Mouse (Mus musculus) C2C12 (cell line): Measurements from ENCODE around the gene Galnt7. TPM values are rescaled to one million over a fixed set of nuclear protein-coding genes. Genes with fewer than 3 reads are reported as not detected.

Source experiments
- H3K27me3 ChIP-seq: one replicate; pipeline ENCODE4 v1.6.1; 2011; ENCODE audit not compliant: control insufficient read depth, insufficient read depth, insufficient read length
- H3K36me3 ChIP-seq: one replicate; pipeline ENCODE4 v1.6.1; 2011; ENCODE audit not compliant: control insufficient read depth, insufficient read depth
- H3K4me3 ChIP-seq: one replicate; pipeline ENCODE4 v1.5.1; 2011; ENCODE audit warnings: mild to moderate bottlenecking, control low read depth; ENCODE audit not compliant: poor library complexity, insufficient read depth, severe bottlenecking
- H3K79me2 ChIP-seq: one replicate; pipeline ENCODE4 v1.6.1; 2011; ENCODE audit not compliant: control insufficient read depth, insufficient read depth
- H3K79me3 ChIP-seq: one replicate; pipeline ENCODE4 v1.6.1; 2011; ENCODE audit warnings: low read depth, control low read depth
- H3ac ChIP-seq: one replicate; pipeline ENCODE3; 2011; ENCODE audit warnings: low read depth; ENCODE audit not compliant: control insufficient read depth, insufficient read length
- CEBPB ChIP-seq: IDR thresholded peaks from one replicate; pipeline ENCODE4 v1.6.1; 2011; ENCODE audit warnings: low read depth, mild to moderate bottlenecking, control low read depth, moderate library complexity
- CTCF ChIP-seq: IDR thresholded peaks from one replicate; pipeline ENCODE4 v1.5.1; 2011; ENCODE audit not compliant: control insufficient read depth, insufficient read depth, insufficient read length
- FOSL1 ChIP-seq: IDR thresholded peaks from one replicate; pipeline ENCODE4 v1.8.0; 2011; ENCODE audit warnings: mild to moderate bottlenecking, low read length; ENCODE audit not compliant: poor library complexity, insufficient read depth, severe bottlenecking
- MAX ChIP-seq: IDR thresholded peaks from one replicate; pipeline ENCODE4 v1.6.1; 2011; ENCODE audit warnings: mild to moderate bottlenecking, control low read depth
- MYOD1 ChIP-seq: IDR thresholded peaks from one replicate; pipeline ENCODE4 v1.6.1; 2011; ENCODE audit warnings: low read depth; ENCODE audit not compliant: control insufficient read depth, insufficient read length
- MYOG ChIP-seq: IDR thresholded peaks from one replicate; pipeline ENCODE4 v1.6.1; 2011; ENCODE audit not compliant: control insufficient read depth, insufficient read length; ENCODE audit errors: extremely low read depth
- USF1 ChIP-seq: IDR thresholded peaks from one replicate; pipeline ENCODE4 v1.6.1; 2011; ENCODE audit warnings: low read depth, mild to moderate bottlenecking, control low read depth, moderate library complexity
- polyA plus RNA-seq: library from polyadenylated mRNA; unstranded; fragments of >200 nt; fragmentation: generic; extraction: Trizol; gene quantifications from one replicate; pipeline ENCODE4 v1.2.1, GENCODE M21; 2012; ENCODE audit warnings: missing spikeins

The Galnt7 gene
- polyA plus RNA-seq, 1 experiment = 5.9 TPM

DNA sequence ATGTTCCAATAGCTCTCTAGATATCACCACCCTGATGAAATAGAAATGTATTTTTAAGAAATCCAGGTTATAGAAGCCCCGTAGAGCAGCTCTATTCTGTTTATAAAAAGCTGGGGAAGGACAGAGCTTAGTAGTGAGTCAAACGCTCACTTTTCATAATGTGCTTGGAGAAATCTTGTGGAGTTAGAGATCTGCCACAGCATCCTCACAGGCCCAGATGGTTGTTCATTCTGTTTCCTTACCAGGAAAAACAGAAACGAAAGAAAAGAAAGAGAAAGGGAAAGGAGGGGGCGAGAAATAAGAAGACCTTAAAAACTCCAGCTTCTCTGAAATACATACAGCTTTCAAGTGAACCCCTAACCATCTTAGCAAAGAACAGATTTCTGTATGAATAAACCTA lies 28.9 kb downstream of the Galnt7 start:
- peaks cover 3% of the 10 kb centered on the region for H3K36me3 ChIP-seq
- H3K27me3 ChIP-seq = no peaks in the 10 kb centered on the region
- no peak overlapping the region for H3K4me3 ChIP-seq
- H3K79me3 ChIP-seq = peaks cover 5% of the 10 kb centered on the region
- no peak for TF ChIP-seq CEBPB
- no peak for TF ChIP-seq MYOD1
- no peak for TF ChIP-seq USF1
- TF ChIP-seq MAX = no peak
- no peak for TF ChIP-seq MYOG
- no peak for TF ChIP-seq CTCF
- no peak for TF ChIP-seq FOSL1
- H3ac ChIP-seq = no peak overlapping the region
- peaks cover 44% of the 10 kb centered on the region for H3K79me2 ChIP-seq

DNA sequence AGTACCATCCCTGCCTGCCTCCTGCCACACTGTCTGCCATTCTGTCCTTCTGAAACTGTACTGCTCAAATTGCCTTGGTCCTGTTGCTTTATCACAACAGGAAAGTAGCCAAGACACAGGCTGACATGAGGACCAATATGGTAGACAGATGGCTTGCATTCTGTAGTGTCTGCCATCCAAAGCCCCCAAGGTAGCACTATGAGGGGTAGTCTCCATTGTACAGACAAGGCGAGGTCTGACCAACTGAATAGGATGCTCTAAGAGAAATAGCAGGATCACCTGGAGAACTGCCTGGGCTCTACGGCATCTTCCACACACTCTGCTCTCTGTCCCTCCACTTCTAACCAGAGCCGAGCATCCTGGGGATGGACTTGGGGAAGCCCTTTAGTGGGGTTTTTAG lies 29.8 kb downstream of the Galnt7 start:
- H3K79me2 ChIP-seq = peaks cover 44% of the 10 kb centered on the region
- no peak overlapping the region for H3ac ChIP-seq
- TF ChIP-seq FOSL1 (no peak), CTCF (no peak), MYOG (no peak), CEBPB (no peak), MAX (no peak), USF1 (no peak)
- peaks cover 5% of the 10 kb centered on the region for H3K79me3 ChIP-seq
- no peaks in the 10 kb centered on the region for H3K27me3 ChIP-seq
- peaks cover 3% of the 10 kb centered on the region for H3K36me3 ChIP-seq
- no peak overlapping the region for H3K4me3 ChIP-seq

DNA sequence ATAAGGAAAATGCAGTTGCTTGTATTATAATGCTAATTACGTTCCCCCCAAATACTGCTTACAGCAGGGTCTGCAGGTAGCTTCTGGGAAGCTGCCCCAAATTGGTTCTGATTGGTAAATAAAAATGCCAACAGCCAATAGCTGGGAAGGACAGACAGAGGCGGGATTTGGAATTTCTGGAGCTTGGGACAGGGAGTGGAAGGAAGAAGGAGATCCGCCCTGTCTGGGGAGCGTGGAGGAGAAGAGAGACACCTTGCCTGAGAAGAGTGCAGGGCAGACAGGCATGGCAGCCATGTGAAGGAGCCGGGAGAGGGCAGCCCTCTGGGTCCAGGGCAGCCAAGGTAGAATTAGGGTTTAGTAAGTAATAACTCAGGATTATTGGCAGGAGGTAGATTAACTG lies 35.9 kb downstream of the Galnt7 start:
- Histone ChIP-seq H3K4me3 (no peak overlapping the region), H3K79me3 (peaks cover 3% of the 10 kb centered on the region), H3K79me2 (peaks cover 5% of the 10 kb centered on the region), H3K36me3 (no peaks in the 10 kb centered on the region), H3ac (no peak overlapping the region), H3K27me3 (no peaks in the 10 kb centered on the region)
- TF ChIP-seq CEBPB = no peak
- TF ChIP-seq MYOD1 = no peak
- no peak for TF ChIP-seq MAX
- no peak for TF ChIP-seq FOSL1
- TF ChIP-seq CTCF = no peak
- TF ChIP-seq MYOG = no peak
- TF ChIP-seq USF1 = no peak

DNA sequence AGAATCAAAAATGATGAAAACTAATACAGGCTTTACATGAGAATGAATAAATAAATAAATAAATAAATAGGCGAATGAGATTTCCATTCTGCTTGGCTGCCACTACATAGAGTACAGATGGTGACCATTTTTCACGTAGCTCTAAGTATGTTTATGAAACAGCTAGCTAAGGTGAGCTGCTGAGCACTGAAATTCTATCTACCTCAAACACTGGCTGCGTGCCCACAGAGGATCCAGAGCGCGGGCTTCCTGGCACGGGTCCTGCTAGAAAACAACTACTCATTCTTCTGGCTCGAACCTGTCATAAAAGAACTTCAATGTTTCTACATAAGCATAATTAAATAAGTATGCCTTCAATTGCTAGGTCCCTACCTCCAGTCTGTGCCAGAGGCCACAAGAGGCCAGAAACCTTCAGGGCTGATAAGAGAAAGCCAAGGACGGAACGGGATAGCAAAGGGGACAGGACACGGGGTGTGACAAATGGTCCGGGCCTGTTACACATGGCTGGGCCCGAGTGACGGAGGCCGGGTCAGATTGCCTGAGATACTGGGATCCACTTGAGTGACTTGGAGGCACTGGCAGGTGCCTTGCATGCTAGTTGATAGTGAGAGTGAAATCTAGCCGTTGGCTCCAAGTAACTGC lies 37.7 kb downstream of the Galnt7 start:
- peaks cover 8% of the 10 kb centered on the region for H3K79me3 ChIP-seq
- H3K4me3 ChIP-seq = no peak overlapping the region
- TF ChIP-seq MYOD1 (no peak), CTCF (no peak), FOSL1 (no peak), USF1 (no peak), MYOG (no peak), MAX (no peak)

DNA sequence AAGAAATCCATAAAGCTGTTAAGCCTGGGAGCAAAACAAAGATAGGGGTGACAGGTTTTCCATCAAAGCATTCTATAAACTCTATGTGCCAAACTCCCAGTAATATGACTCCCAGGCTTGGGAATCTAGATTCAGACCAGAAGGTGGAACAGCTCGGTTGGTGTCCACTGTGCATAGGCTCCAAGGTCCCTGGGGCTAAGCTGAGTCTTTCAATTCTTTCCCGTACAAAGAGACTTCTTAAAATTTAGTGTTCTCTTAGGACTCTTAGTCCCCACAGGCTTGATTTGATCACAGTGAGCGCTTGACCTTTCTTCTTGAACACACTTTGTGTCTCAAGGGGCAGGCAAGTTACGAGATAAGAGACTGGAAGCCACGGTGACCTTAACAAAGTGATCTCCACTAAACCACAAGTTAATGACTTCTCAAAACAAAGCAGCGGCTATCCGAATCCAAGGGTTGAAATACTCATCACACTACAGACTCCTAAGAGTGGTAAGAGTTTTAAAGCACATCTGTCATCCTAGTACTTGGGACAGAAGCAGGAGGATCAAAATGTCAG lies 41.3 kb downstream of the Galnt7 start:
- Histone ChIP-seq H3K79me2 (peaks cover 25% of the 10 kb centered on the region), H3K4me3 (no peak overlapping the region), H3K36me3 (no peaks in the 10 kb centered on the region), H3K79me3 (peaks cover 13% of the 10 kb centered on the region), H3ac (no peak overlapping the region), H3K27me3 (no peaks in the 10 kb centered on the region)
- TF ChIP-seq CEBPB = no peak

More for the DNA sequence above, 37.7 kb downstream of the Galnt7 start:
- Histone ChIP-seq H3K79me2 (peaks cover 11% of the 10 kb centered on the region), H3K36me3 (no peaks in the 10 kb centered on the region), H3K27me3 (no peaks in the 10 kb centered on the region), H3ac (no peak overlapping the region)

DNA sequence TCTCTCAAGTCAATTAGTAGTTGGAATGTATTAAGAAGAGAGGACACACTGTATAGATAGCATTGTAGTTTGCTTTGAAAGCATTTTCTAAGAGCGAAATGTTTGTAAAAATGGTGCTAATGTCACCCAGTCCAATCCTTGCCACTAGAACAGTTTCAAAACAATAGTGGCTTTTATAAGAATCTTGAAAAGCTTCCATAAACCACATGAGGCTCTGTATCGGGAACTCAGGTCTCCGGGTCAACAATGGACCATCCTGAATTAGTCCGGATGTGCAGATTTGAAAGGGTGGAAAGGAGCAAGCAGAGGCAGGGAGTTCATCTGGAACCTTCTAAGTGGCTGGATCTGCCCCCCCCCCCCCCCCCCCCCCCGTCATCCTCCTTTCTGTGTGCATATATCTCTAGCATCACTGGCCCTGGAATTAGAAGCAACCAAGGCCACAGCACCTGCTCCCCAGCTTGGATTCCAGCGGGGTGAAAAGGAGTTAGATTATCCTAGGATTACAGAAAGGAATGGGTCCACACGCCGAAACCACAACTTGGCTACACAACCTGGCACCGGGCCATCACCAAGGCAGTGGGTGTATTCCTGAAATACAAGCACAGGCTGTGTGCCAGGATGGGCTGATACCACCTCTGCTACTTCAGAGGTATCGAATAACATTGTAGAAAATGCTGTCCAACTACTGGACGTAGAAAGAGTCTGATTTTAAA lies 42.0 kb downstream of the Galnt7 start:
- peaks cover 29% of the 10 kb centered on the region for H3K79me2 ChIP-seq
- no peak overlapping the region for H3ac ChIP-seq
- no peak overlapping the region for H3K4me3 ChIP-seq
- H3K79me3 ChIP-seq = peaks cover 14% of the 10 kb centered on the region
- no peaks in the 10 kb centered on the region for H3K36me3 ChIP-seq
- no peaks in the 10 kb centered on the region for H3K27me3 ChIP-seq
- TF ChIP-seq USF1 (no peak), MYOD1 (peak; percentile 49), CEBPB (no peak)
